Mouse (Mus musculus): ENCODE measurements around the gene Etl4. TPM values are rescaled to one million over a fixed set of nuclear protein-coding genes. Genes with fewer than 3 reads are reported as not detected.

The Etl4 gene
- polyA plus RNA-seq, 1 experiment from 2014 or later, result 12.4 TPM

GRCm38 (mm10) chr2:20638604-20639003, 729.0 kb downstream of the Etl4 start:
- ATAC-seq (ENCODE audit: low FRiP score, low TSS enrichment), result no peak

GRCm38 (mm10) chr2:20639721-20640120, 730.1 kb downstream of the Etl4 start:
- TF ChIP-seq CTCF (IDR thresholded peaks at IDR 0.05; ENCODE audit: low read depth), result no peak
- TF ChIP-seq EP300 (optimal IDR thresholded peaks at IDR 0.05), result no peak
- WGBS, result 59% methylated on average over 2 of the region's 2 CpGs

More at GRCm38 (mm10) chr2:20638604-20639003, 729.0 kb downstream of the Etl4 start:
- Histone ChIP-seq H3K27ac (replicated peaks) (no peak overlapping the region), H3K27me3 (ENCODE audit: control insufficient read depth, insufficient read depth, low read length) (no peaks in the 10 kb centered on the region), H3K4me3 (ENCODE audit: low read depth, low read length) (no peak overlapping the region), H3K4me1 (replicated peaks; ENCODE audit: control insufficient read depth, insufficient read depth) (no peaks in the 10 kb centered on the region), H3K9me3 (ENCODE audit: control insufficient read depth, low read length) (no peaks in the 10 kb centered on the region), H3K9ac (ENCODE audit: low read length) (no peak overlapping the region), H3K36me3 (ENCODE audit: control insufficient read depth, insufficient read depth, low read length) (no peaks in the 10 kb centered on the region), H3K4me2 (replicated peaks; ENCODE audit: low read depth) (no peak overlapping the region)
- TF ChIP-seq CTCF (IDR thresholded peaks at IDR 0.05; ENCODE audit: low read depth) (no peak), EP300 (optimal IDR thresholded peaks at IDR 0.05) (no peak)
- DNase-seq (ENCODE audit: low spot score), result no peak
- 76% methylated on average over 3 of the region's 3 CpGs for WGBS

GRCm38 (mm10) chr2:20642818-20643217, 733.2 kb downstream of the Etl4 start:
- H3K4me3 ChIP-seq (ENCODE audit: low read depth, low read length), result no peak overlapping the region
- no peaks in the 10 kb centered on the region for H3K36me3 ChIP-seq (ENCODE audit: control insufficient read depth, insufficient read depth, low read length)
- TF ChIP-seq EP300 (optimal IDR thresholded peaks at IDR 0.05) (no peak), CTCF (IDR thresholded peaks at IDR 0.05; ENCODE audit: low read depth) (no peak)
- H3K4me2 ChIP-seq (replicated peaks; ENCODE audit: low read depth), result no peak overlapping the region
- H3K9ac ChIP-seq (ENCODE audit: low read length), result no peak overlapping the region
- DNase-seq (ENCODE audit: low spot score), result no peak
- no peak for ATAC-seq (ENCODE audit: low FRiP score, low TSS enrichment)
- H3K4me1 ChIP-seq (replicated peaks; ENCODE audit: control insufficient read depth, insufficient read depth), result no peaks in the 10 kb centered on the region
- no peak overlapping the region for H3K27ac ChIP-seq (replicated peaks)
- H3K9me3 ChIP-seq (ENCODE audit: control insufficient read depth, low read length), result no peaks in the 10 kb centered on the region
- H3K27me3 ChIP-seq (ENCODE audit: control insufficient read depth, insufficient read depth, low read length), result no peaks in the 10 kb centered on the region
- WGBS, result 58% methylated on average over 9 of the region's 9 CpGs

More at GRCm38 (mm10) chr2:20639721-20640120, 730.1 kb downstream of the Etl4 start:
- H3K9me3 ChIP-seq (ENCODE audit: control insufficient read depth, low read length), result no peaks in the 10 kb centered on the region
- ATAC-seq (ENCODE audit: low FRiP score, low TSS enrichment) (no peak), DNase-seq (ENCODE audit: low spot score) (no peak)
- no peaks in the 10 kb centered on the region for H3K36me3 ChIP-seq (ENCODE audit: control insufficient read depth, insufficient read depth, low read length)
- no peak overlapping the region for H3K4me3 ChIP-seq (ENCODE audit: low read depth, low read length)
- H3K9ac ChIP-seq (ENCODE audit: low read length), result no peak overlapping the region
- no peaks in the 10 kb centered on the region for H3K27me3 ChIP-seq (ENCODE audit: control insufficient read depth, insufficient read depth, low read length)
- no peak overlapping the region for H3K4me2 ChIP-seq (replicated peaks; ENCODE audit: low read depth)
- H3K27ac ChIP-seq (replicated peaks), result no peak overlapping the region
- H3K4me1 ChIP-seq (replicated peaks; ENCODE audit: control insufficient read depth, insufficient read depth), result no peaks in the 10 kb centered on the region

- Histone ChIP-seq H3K9me3 (ENCODE audit: control insufficient read depth, low read length) (no peaks in the 10 kb centered on the region), H3K4me3 (ENCODE audit: low read depth, low read length) (no peak overlapping the region), H3K4me2 (replicated peaks; ENCODE audit: low read depth) (no peak overlapping the region), H3K4me1 (replicated peaks; ENCODE audit: control insufficient read depth, insufficient read depth) (no peaks in the 10 kb centered on the region), H3K27me3 (ENCODE audit: control insufficient read depth, insufficient read depth, low read length) (no peaks in the 10 kb centered on the region), H3K27ac (replicated peaks) (no peak overlapping the region), H3K36me3 (ENCODE audit: control insufficient read depth, insufficient read depth, low read length) (no peaks in the 10 kb centered on the region), H3K9ac (ENCODE audit: low read length) (no peak overlapping the region)
- DNase-seq (ENCODE audit: low spot score) (no peak), ATAC-seq (ENCODE audit: low FRiP score, low TSS enrichment) (no peak)
- WGBS, result 24% methylated on average over 4 of the region's 4 CpGs
- TF ChIP-seq CTCF (IDR thresholded peaks at IDR 0.05; ENCODE audit: low read depth) (no peak), EP300 (optimal IDR thresholded peaks at IDR 0.05) (no peak)
Observed at GRCm38 (mm10) chr2:20649817-20650216, 740.2 kb downstream of the Etl4 start.

- no peak for ATAC-seq (ENCODE audit: low FRiP score, low TSS enrichment)
- no peak overlapping the region for H3K4me2 ChIP-seq (replicated peaks; ENCODE audit: low read depth)
Observed at GRCm38 (mm10) chr2:20653116-20653515, 743.5 kb downstream of the Etl4 start.

GRCm38 (mm10) chr2:20654058-20654457, 744.5 kb downstream of the Etl4 start:
- Histone ChIP-seq H3K4me2 (replicated peaks; ENCODE audit: low read depth) (no peak overlapping the region), H3K27ac (replicated peaks) (no peak overlapping the region), H3K4me1 (replicated peaks; ENCODE audit: control insufficient read depth, insufficient read depth) (no peaks in the 10 kb centered on the region), H3K36me3 (ENCODE audit: control insufficient read depth, insufficient read depth, low read length) (no peaks in the 10 kb centered on the region), H3K4me3 (ENCODE audit: low read depth, low read length) (no peak overlapping the region), H3K9ac (ENCODE audit: low read length) (no peak overlapping the region), H3K27me3 (ENCODE audit: control insufficient read depth, insufficient read depth, low read length) (no peaks in the 10 kb centered on the region), H3K9me3 (ENCODE audit: control insufficient read depth, low read length) (no peaks in the 10 kb centered on the region)
- TF ChIP-seq CTCF (IDR thresholded peaks at IDR 0.05; ENCODE audit: low read depth) (no peak), EP300 (optimal IDR thresholded peaks at IDR 0.05) (no peak)
- DNase-seq (ENCODE audit: low spot score) (no peak), ATAC-seq (ENCODE audit: low FRiP score, low TSS enrichment) (no peak)
- 59% methylated on average over 8 of the region's 8 CpGs for WGBS

More at GRCm38 (mm10) chr2:20653116-20653515, 743.5 kb downstream of the Etl4 start:
- Histone ChIP-seq H3K36me3 (ENCODE audit: control insufficient read depth, insufficient read depth, low read length) (no peaks in the 10 kb centered on the region), H3K4me3 (ENCODE audit: low read depth, low read length) (no peak overlapping the region), H3K9me3 (ENCODE audit: control insufficient read depth, low read length) (no peaks in the 10 kb centered on the region), H3K27me3 (ENCODE audit: control insufficient read depth, insufficient read depth, low read length) (no peaks in the 10 kb centered on the region), H3K4me1 (replicated peaks; ENCODE audit: control insufficient read depth, insufficient read depth) (no peaks in the 10 kb centered on the region), H3K27ac (replicated peaks) (no peak overlapping the region), H3K9ac (ENCODE audit: low read length) (no peak overlapping the region)
- no peak for DNase-seq (ENCODE audit: low spot score)
- no peak for TF ChIP-seq CTCF (IDR thresholded peaks at IDR 0.05; ENCODE audit: low read depth)
- no peak for TF ChIP-seq EP300 (optimal IDR thresholded peaks at IDR 0.05)
